Mouse (Mus musculus): ENCODE data around the gene Nicn1.

GRCm38 (mm10) chr9:108343331-108343730 is 53.1 kb downstream of the Nicn1 start:
- TF ChIP-seq TAL1 (IDR thresholded peaks at IDR 0.05; ENCODE audit: low read length), result no peak
- no peak for TF ChIP-seq GATA1 (IDR thresholded peaks at IDR 0.05; ENCODE audit: low read length)

Measured in erythroblast, embryonic 14.5 days (primary cell).